Mouse (Mus musculus) retina, adult 2 months (tissue): ENCODE results near the gene Mphosph8.

Source experiments
- DNase-seq: peaks from one replicate; pipeline ENCODE4 v3.0.0-alpha.2; 2012; ENCODE audit warnings: low read depth, low spot score

Mphosph8 gene

GRCm38 (mm10) chr14:56667969-56668802, at the start of gene Mphosph8:
Gene Mphosph8 (plus strand): TSS chr14:56668248.
- peak; percentile 99 for DNase-seq

- no peak for DNase-seq
These were observed 47.6 kb upstream of the Mphosph8 start for GRCm38 (mm10) chr14:56620425-56620824.

DNA sequence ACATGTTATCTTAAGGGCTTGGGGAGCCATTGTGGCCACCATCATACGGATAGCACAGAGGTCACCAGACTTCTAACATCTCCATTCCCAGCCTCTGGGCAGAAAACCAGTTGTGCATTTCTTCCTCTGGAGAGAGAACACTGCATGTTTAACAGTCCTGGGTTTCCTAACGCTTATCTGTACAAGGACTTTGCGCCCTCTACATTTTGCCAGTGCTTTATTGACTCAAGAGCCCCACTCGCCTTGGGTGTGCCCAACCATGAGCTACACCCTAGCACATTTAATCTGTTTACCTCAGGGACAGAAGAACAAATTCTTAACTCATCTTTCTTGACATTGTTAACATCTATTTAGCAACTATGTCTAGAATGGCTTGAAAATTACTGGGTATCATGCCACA, 41.8 kb upstream of the Mphosph8 start:
- DNase-seq, result no peak

GRCm38 (mm10) chr14:56628336-56628735, 39.7 kb upstream of the Mphosph8 start:
- no peak for DNase-seq

DNA sequence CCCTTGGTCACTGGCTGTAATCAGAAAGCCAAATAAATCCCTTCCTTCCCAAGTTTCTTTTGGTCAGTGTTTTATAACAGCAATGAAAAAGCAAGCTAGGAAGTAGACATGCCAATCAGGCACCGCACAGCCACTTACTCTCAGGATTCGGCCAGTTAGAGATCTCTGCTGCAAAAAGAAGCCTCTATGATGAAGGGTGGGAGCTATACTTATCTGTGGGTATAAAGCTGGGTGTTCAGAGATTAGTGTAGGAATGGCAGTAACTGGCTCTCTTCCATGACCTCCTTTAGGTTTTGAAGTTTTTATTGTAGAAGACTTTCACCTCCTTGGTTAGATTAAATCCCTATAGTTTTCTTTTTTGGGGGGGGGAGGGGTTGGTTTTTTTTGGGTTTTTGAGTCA, 36.9 kb upstream of the Mphosph8 start:
- no peak for DNase-seq

GRCm38 (mm10) chr14:56647206-56647605, 20.8 kb upstream of the Mphosph8 start:
- no peak for DNase-seq

DNA sequence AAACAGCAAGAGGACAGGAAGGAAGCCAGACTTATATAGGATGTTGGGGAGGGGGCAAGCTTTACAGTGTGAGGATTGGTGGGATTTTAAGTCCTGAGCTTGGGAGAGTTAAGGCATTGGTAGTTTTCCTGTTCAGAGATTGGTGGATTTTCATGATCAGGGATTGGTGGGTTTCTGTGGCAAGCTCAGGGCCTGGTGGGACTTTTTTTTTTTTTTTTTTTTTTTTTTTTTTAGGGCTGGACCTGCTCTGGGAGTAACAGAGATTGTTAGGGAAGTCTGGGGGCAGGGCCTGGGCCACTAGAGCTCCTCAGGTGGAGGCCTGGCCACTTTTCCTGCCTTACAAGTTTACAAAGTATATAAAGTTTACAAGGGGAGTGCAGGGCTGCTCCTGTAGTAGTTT, 18.6 kb upstream of the Mphosph8 start:
- DNase-seq, result no peak

GRCm38 (mm10) chr14:56665651-56666050, 2.4 kb upstream of the Mphosph8 start:
- DNase-seq, result no peak

GRCm38 (mm10) chr14:56666909-56667308, 1.1 kb upstream of the Mphosph8 start:
- no peak for DNase-seq

GRCm38 (mm10) chr14:56669046-56669620, 1.1 kb downstream of the Mphosph8 start:
- DNase-seq, result no peak

GRCm38 (mm10) chr14:56685426-56685825, 17.4 kb downstream of the Mphosph8 start:
- DNase-seq, result no peak

DNA sequence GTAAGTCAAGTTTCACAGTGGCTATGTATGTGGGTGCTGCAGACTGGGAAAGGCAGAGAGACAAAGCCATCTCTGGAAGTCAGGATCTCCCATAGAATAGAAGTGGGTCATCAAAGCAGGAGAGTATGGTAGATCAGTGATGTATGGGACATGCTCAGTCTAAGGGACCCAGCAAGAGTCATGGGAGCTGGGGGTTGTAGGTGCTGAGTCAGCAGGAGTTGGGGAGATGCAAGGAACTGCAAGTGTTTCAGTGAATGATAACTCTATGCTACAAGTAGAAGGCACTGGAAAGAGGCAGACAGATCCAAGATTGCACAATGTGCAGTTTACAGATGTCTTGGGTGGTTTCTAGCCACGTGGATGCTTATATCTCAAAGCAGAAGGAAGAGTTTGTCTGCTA, 21.1 kb downstream of the Mphosph8 start:
- DNase-seq, result no peak

DNA sequence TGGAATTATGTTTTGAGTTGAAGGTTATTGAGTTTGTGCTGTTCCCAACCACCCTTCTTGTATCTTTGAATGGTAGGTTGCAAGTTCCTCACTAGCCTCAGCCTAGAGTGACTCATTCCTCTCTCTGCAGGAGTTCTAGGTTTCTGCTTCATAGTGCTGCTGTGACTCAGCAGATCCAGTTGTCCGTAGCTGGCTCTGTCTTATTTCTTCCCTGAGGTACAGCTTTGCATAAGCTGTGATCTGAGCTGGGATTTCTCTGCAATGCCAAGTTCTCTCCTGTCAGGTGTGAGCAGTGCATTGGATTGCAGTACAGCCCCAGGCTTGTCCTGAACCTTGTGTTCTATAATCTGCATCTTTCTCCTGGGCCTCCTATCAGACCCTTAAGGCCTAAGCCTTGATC, 21.7 kb downstream of the Mphosph8 start:
- no peak for DNase-seq

- no peak for DNase-seq
These were observed 27.4 kb downstream of the Mphosph8 start for GRCm38 (mm10) chr14:56695495-56695894.

DNA sequence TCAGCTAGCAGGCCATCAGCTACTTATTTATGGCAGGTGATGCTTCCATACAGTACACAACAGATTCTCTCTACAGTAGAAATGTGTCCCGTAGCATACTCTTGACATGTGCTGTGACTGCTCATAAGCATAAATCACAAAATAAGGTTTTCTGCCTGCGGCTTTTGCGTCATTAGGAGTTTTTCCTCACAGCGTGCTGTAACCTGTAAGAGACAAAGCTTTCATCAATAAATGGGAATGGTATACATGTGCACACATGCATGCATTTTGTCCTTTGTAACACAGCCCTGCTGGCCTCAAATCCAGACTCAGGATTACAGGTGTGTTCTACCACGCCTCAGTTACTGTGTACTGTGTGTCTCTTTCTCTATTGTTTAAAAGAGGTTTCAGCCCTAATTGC, 29.8 kb downstream of the Mphosph8 start:
- DNase-seq, result no peak

- DNase-seq, result no peak
These were observed 34.6 kb downstream of the Mphosph8 start for GRCm38 (mm10) chr14:56702644-56703043.

- no peak for DNase-seq
These were observed 37.6 kb downstream of the Mphosph8 start for GRCm38 (mm10) chr14:56705687-56706086.

DNA sequence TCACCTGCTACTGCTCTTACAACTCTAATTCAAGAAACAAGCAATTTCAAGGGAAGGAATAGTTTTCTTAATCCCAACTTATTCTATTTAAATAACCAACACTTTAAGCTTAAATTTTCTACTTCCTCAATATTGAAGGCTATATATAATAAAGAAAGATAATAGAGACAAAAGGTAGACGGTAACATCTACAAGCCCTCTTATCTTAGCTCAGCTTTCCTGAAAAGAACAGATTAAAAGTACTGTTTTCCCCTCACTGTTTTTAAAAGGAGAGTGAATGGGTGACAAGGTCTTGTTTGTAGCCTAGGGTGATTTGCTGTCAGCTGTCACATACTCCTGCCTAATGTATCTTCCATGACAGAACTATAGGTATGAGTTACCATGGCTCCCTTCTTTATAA, 58.4 kb downstream of the Mphosph8 start:
- DNase-seq, result no peak

DNA sequence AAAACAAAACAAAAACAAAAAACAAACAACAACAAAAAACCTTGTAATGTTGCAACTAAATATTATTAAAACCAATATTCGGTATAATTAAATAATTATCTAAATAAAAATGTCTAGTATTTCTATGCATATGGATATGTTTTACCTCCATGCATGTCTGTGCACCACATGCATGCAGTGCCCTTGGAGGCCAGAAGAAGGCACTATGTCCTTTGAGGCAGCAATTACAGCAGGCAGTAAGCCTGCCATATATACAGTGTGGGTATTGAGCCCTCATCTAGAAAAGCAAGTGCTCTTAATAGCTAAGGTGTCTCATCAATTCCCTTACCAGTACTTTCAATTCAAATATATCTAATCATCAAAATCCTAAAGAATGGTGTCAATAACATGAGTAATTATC, 72.1 kb downstream of the Mphosph8 start:
- no peak for DNase-seq
